Comparison of ENCODE assay signal across 15 mouse cellular contexts in genomic region chr17:54656553-54656952, GRCm38 (mm10).
"Had no signal": no experiment of that assay in that cellular context is flagged by ENCODE, and none has a peak within 500 bp of the region (broad histone marks: within the 10 kb centered on the region; RNA-seq: fewer than 3 reads in every experiment).

No protein-coding gene starts in this region.

- H3K4me3 ChIP-seq: limb, embryonic 13.5 days; midbrain, embryonic 10.5 days; myocyte; neural tube, embryonic 15.5 days had no signal

- H3K4me1 ChIP-seq: limb, embryonic 13.5 days; midbrain, embryonic 10.5 days; neural tube, embryonic 15.5 days had no signal

- H3K9me3 ChIP-seq: limb, embryonic 13.5 days; midbrain, embryonic 10.5 days; neural tube, embryonic 15.5 days had no signal

- H3K27ac ChIP-seq: limb, embryonic 13.5 days; liver, embryonic 14.5 days; midbrain, embryonic 10.5 days; neural tube, embryonic 15.5 days had no signal

- H3K27me3 ChIP-seq: limb, embryonic 13.5 days; neural tube, embryonic 15.5 days had no signal

- H3K36me3 ChIP-seq: limb, embryonic 13.5 days; midbrain, embryonic 10.5 days; neural tube, embryonic 15.5 days had no signal

- H3K9ac ChIP-seq: limb, embryonic 13.5 days; liver, embryonic 14.5 days; neural tube, embryonic 15.5 days had no signal

- DNase-seq: kidney, adult 9 months; kidney, postnatal 36 days; layer of hippocampus, adult 9-11 months; layer of hippocampus, postnatal 36 days; left cerebral cortex, postnatal 4 days; lung, adult 18-20 months; lung, postnatal 36 days; midbrain, embryonic 14.5 days; right cerebral cortex, postnatal 25 days; thymus, postnatal 36 days had no signal

- H3K4me2 ChIP-seq: limb, embryonic 13.5 days; neural tube, embryonic 15.5 days had no signal
